Mouse (Mus musculus) midbrain, embryonic 14.5 days (tissue): ENCODE results near the gene Rita1. TPM values are rescaled to one million over a fixed set of nuclear protein-coding genes. Genes with fewer than 3 reads are reported as not detected.

ENCODE experiments used
- ATAC-seq: fragments of 200-750 bp; cut with Nextera tagmentation; 2 replicates; pipeline ENCODE4 v1.8.0; 2017; ENCODE audit warnings: moderate number of reproducible peaks, moderate library complexity; ENCODE audit not compliant: low FRiP score, low TSS enrichment
- DNase-seq: peaks from one replicate; pipeline ENCODE4 v3.0.0-alpha.2; 2015
- H3K27ac ChIP-seq: fragments of 300-500 bp; sonication (generic); replicated peaks from 2 replicates; pipeline ENCODE4 v1.5.1; 2014; ENCODE audit warnings: mild to moderate bottlenecking, low read depth, low read length, moderate library complexity
- H3K27me3 ChIP-seq: fragments of 300-500 bp; sonication (generic); 2 replicates; pipeline ENCODE4 v1.6.1; 2014; ENCODE audit warnings: low read length, control low read depth, mixed read lengths; ENCODE audit not compliant: control insufficient read depth, insufficient read depth
- H3K36me3 ChIP-seq: fragments of 300-500 bp; sonication (generic); 2 replicates; pipeline ENCODE4 v1.6.1; 2014; ENCODE audit warnings: low read length, control low read depth; ENCODE audit not compliant: control insufficient read depth, insufficient read depth
- H3K4me1 ChIP-seq: fragments of 300-500 bp; sonication (generic); 2 replicates; pipeline ENCODE4 v1.6.1; 2014; ENCODE audit warnings: mild to moderate bottlenecking, antibody characterized with exemption, low read length, control low read depth; ENCODE audit not compliant: control insufficient read depth, insufficient read depth
- H3K4me2 ChIP-seq: fragments of 300-500 bp; sonication (generic); 2 replicates; pipeline ENCODE4 v1.6.1; 2014; ENCODE audit warnings: mild to moderate bottlenecking, low read length, moderate library complexity
- H3K4me3 ChIP-seq: fragments of 300-500 bp; sonication (generic); replicated peaks from 2 replicates; pipeline ENCODE4 v1.5.1; 2014; ENCODE audit warnings: low read depth, low read length
- H3K9ac ChIP-seq: fragments of 300-500 bp; sonication (generic); replicated peaks from 2 replicates; pipeline ENCODE4 v1.6.1; 2014; ENCODE audit warnings: mild to moderate bottlenecking, low read length, moderate library complexity
- H3K9me3 ChIP-seq: fragments of 300-500 bp; sonication (generic); 2 replicates; pipeline ENCODE4 v1.6.1; 2016; ENCODE audit warnings: low read length, control low read depth, mixed read lengths; ENCODE audit not compliant: control insufficient read depth
- WGBS: fragments of 180-500 bp; shearing (Covaris S2); extraction: QIAGEN DNeasy Blood & Tissue Kit; methylation state at CpG from one replicate; pipeline ENCODE4 v1.1.7; 2014; 5-methylcytosine and 5-hydroxymethylcytosine counted together
- polyA plus RNA-seq: library from polyadenylated mRNA; unstranded; fragments of >200 nt; fragmentation: Nextera tagmentation; extraction: Ambion mirVana; gene quantifications from 2 replicates; pipeline ENCODE4 v1.2.1, GENCODE M21; 2014

Rita1 gene
- polyA plus RNA-seq, 1 experiment from 2014 or later: 20.6 TPM

DNA sequence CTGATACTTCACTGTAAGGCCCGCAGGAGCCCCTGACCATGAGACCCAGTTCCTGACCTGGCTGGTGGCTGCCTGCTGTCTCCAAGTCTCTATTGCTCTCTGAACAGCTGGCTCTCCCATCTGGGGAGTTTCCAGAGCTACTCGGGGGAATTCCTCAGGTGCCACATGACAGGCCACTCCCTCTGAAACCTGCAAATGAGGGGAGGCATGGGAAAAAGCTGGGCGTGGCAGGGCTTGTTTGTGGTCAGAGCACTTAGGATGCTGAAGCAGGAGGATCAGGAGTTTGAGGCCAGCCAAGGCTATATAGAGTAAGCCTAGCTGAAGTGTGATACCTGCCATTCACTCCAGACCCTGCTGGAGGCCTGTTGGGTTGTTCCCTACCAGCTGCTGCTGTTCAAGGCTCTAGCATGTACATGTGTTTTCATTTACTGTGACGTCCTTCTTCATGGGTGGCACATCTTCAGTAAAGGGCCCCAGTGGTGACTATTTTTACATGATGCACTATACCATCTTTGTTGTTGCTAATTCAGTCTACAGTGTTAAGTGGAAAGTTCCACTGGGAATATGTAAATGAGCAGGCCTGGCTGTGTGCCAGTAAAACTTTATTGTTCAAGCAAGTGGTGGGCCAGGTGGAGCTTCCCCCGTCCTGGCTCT is 9.9 kb upstream of the Rita1 start:
- DNase-seq: peak; percentile 35
- Histone ChIP-seq H3K27ac (no peak overlapping the region), H3K27me3 (no peaks in the 10 kb centered on the region), H3K9me3 (no peaks in the 10 kb centered on the region), H3K9ac (no peak overlapping the region), H3K4me3 (no peak overlapping the region), H3K4me1 (no peaks in the 10 kb centered on the region), H3K36me3 (peaks cover 90% of the 10 kb centered on the region), H3K4me2 (no peak overlapping the region)
- WGBS: 76% methylated on average over 5 of the region's 5 CpGs
- no peak for ATAC-seq

DNA sequence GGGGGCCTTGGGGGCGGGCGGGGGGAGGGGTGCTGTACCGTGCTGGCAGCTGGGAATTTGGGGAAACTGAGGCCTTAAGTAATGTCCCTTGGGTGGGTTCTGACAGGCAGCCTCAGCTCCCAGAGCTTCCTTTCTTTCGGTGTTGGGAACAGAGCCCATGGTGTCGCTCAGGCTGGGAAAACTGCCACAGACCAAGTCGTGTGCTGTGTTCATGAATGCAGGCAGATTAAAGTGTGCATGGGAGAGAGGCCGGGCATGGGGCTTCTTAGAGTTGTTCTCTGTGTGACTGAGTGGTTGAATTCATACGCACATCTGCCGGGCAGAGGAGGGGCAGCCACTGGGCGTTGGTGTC is 9.4 kb upstream of the Rita1 start:
- Histone ChIP-seq H3K4me1 (no peaks in the 10 kb centered on the region), H3K9me3 (no peaks in the 10 kb centered on the region), H3K9ac (no peak overlapping the region), H3K27ac (no peak overlapping the region), H3K4me3 (no peak overlapping the region), H3K4me2 (no peak overlapping the region), H3K27me3 (no peaks in the 10 kb centered on the region), H3K36me3 (peaks cover 90% of the 10 kb centered on the region)
- 91% methylated on average over 10 of the region's 10 CpGs for WGBS
- DNase-seq (no peak), ATAC-seq (no peak)

DNA sequence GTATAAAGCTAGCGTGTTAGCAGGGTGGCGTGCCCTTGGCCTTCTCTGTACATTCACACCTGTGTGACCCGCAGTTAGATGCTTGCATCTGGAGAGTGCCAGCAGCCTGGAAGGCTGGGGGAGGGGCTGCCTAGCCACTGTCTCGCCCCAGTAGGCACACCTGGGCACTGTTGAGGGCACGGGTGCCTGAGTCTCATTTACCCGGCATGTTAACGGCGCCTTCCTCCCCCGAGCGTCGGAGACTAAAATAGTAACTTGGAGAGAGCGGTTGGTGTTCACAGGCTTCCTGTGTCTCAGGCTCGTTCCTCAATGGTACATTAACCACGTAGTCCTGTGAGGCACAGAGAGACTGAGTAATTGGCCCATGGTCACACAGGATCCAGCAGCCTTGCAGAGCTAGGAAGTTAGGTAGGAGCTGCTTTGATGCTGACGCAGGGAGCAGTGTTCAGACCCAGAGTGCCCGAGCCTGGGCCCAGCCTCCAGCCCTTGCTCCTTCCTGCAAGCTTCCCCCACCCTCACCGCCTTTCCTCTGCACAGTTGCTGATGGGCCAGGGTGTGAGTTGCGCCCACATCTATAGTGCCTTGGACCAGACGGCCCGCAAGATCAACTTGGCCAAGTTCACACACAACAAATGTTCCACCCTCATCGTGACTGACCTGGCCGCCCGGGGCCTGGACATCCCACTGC is 8.8 kb upstream of the Rita1 start:
- H3K9ac ChIP-seq: no peak overlapping the region
- H3K4me1 ChIP-seq: no peaks in the 10 kb centered on the region
- H3K27me3 ChIP-seq: no peaks in the 10 kb centered on the region
- DNase-seq: no peak
- 96% methylated on average over 23 of the region's 23 CpGs for WGBS
- no peak overlapping the region for H3K27ac ChIP-seq
- H3K9me3 ChIP-seq: no peaks in the 10 kb centered on the region
- H3K36me3 ChIP-seq: peaks cover 89% of the 10 kb centered on the region
- H3K4me2 ChIP-seq: no peak overlapping the region
- H3K4me3 ChIP-seq: no peak overlapping the region
- peak; percentile 35; the same call in 1 of the 2 replicates for ATAC-seq

DNA sequence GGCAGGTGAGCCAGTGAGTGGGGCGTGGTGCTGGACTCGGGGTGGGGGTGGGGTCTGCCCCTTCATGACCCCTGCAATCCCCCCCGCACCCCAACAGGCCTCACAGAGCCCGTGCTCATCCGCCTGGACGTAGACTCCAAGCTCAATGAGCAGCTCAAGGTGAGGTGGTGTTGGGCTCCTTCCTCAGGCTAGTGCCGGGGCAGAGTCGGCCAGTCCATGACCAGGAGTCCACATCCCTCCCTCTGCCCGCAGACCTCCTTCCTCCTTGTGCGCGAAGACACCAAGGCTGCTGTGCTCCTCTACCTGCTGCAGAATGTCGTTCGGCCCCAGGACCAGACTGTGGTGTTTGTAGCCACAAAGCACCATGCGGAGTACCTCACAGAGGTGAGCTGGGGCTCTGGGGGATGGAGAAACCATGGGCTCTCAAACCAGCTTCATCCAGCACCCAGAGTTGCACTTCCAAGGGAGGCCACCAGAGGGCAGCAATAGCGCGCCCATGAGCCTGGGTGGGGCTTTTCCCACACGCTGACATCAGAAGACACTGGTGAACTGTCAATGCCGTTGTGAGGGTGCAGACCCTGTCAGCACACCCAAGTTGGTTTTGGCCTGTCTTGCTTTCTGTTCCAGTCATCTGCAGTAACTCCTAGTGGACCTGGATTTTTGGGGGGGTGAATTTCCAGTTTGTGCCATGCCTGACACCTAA is 8.1 kb upstream of the Rita1 start:
- H3K27ac ChIP-seq: no peak overlapping the region
- no peaks in the 10 kb centered on the region for H3K4me1 ChIP-seq
- H3K36me3 ChIP-seq: peaks cover 82% of the 10 kb centered on the region

DNA sequence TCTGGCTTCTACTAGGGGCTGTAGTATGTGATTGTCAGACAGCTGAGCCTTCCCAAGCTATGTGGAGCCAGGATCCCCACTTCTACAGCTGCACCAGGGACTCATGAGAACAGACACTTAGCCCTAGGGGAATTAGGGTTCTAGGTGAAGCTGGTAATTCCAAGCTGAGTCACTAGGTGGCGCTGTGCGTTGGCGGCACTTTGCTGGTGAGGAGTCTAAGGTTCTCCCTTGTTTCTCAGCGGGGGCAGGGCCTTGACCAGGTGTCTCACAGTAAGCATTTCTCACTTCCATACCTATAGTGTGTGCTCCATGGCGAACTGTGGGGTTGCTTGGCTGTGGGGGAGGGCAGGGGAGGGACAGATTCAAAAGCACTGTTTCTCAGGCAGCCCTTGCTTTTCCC is 6.8 kb upstream of the Rita1 start:
- DNase-seq (peak; percentile 69), ATAC-seq (no peak)
- no peak overlapping the region for H3K27ac ChIP-seq
- H3K4me2 ChIP-seq: no peak overlapping the region
- H3K4me3 ChIP-seq: no peak overlapping the region
- peaks cover 69% of the 10 kb centered on the region for H3K36me3 ChIP-seq
- WGBS: 14% methylated on average over 5 of the region's 5 CpGs
- H3K9ac ChIP-seq: no peak overlapping the region
- H3K4me1 ChIP-seq: no peaks in the 10 kb centered on the region
- no peaks in the 10 kb centered on the region for H3K9me3 ChIP-seq
- no peaks in the 10 kb centered on the region for H3K27me3 ChIP-seq

More for the DNA sequence above, 8.1 kb upstream of the Rita1 start:
- Histone ChIP-seq H3K9me3 (no peaks in the 10 kb centered on the region), H3K27me3 (no peaks in the 10 kb centered on the region), H3K4me3 (no peak overlapping the region), H3K4me2 (no peak overlapping the region), H3K9ac (no peak overlapping the region)
- WGBS: 71% methylated on average over 18 of the region's 18 CpGs
- DNase-seq: peak; percentile 89
- ATAC-seq: no peak

DNA sequence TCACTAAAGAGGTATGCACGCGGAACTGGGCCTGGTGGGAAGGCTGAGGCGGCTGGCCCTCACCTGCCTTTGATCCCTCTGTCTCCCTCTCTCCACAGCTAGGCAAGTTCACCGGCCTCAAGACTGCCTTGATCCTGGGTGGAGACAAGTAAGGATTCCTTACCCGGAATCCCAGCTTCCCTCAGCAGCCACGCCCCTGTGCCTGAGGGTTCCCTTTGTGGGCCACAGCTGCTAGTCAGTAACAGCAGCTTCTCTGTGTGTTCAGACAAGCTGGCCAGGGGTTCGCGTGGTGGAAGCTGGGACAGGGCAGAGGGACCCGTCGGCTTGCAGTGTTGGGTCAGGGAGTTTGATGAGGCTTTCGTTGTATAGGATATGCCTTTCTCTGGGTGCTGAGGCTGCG is 6.4 kb upstream of the Rita1 start:
- DNase-seq (no peak), ATAC-seq (no peak)
- Histone ChIP-seq H3K36me3 (peaks cover 64% of the 10 kb centered on the region), H3K9me3 (no peaks in the 10 kb centered on the region), H3K9ac (no peak overlapping the region), H3K27me3 (no peaks in the 10 kb centered on the region), H3K4me1 (0 out of 2 replicates have a peak, but pooled peaks cover 2% of the 10 kb centered on the region), H3K4me3 (no peak overlapping the region), H3K4me2 (no peak overlapping the region), H3K27ac (no peak overlapping the region)
- 93% methylated on average over 12 of the region's 12 CpGs for WGBS

DNA sequence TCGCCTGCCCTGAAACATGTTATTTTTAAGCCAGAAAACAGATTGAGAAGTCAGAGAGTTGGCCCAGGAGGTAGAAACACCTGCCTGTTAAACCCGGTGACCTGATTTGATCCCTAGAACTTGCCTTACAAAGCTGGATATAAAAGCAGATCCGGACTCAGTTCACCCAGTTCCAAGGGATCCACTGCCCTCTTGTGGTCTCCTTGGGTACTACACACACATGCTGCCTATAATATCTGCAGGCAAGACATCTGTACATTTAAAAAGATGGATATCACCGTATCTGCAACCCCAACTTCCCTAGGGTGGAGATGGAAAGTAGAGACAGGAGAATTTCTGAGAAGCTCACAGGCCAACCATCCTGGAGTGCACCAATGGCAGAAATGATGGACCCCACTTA is 3.5 kb upstream of the Rita1 start:
- Histone ChIP-seq H3K4me2 (no peak overlapping the region), H3K9ac (no peak overlapping the region), H3K4me1 (peaks cover 14% of the 10 kb centered on the region), H3K36me3 (peaks cover 41% of the 10 kb centered on the region), H3K4me3 (no peak overlapping the region), H3K27ac (no peak overlapping the region), H3K9me3 (no peaks in the 10 kb centered on the region), H3K27me3 (no peaks in the 10 kb centered on the region)
- WGBS: 96% methylated on average over 4 of the region's 4 CpGs
- ATAC-seq (no peak), DNase-seq (peak; percentile 50)

DNA sequence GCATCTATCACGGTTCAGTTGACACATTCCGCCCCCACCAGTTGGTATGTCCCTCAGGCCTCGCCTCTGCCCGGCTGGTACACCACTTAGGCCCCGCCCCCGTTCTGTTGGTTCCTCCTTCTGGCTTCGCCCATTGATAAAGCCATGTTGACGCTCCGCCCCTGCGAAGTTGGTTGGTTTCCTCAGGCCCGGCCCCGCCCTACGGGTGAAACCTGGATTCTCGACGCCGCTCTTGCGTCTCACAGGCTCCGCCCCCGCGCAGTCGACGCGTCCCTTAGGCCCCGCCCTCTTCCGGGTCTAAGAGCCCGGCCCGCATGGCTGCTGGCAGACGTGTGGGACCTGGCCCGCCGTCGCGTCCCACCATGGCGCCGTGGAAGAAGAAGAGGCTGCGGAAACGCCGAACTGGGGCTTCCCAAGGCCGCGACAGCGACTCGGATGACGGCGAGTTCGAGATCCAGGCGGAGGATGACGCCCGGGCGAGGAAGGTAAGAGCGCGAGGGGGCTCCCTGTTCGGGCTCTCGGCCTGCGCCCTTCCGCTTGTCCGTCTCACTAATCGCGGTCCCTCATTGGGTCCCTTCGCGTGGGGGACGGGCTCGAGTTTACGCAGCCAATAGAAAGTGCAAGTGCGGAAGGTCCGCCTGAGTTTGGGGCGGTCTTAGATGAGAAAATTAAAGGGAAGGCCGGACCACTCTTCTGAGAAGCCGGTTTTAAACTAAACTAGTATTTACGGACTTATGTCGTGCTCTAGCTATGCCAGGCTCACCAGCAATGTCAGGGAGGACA is 624 bp upstream of the Rita1 start:
- Histone ChIP-seq H3K4me1 (peaks cover 14% of the 10 kb centered on the region), H3K4me2 (peak overlapping the region; percentile 85), H3K9ac (peak overlapping the region; percentile 59), H3K27me3 (no peaks in the 10 kb centered on the region), H3K36me3 (peaks cover 21% of the 10 kb centered on the region), H3K9me3 (no peaks in the 10 kb centered on the region), H3K4me3 (peak overlapping the region; percentile 68), H3K27ac (peak overlapping the region; percentile 85)
- ATAC-seq (peak; percentile 95), DNase-seq (peak; percentile 100)
- under 1% methylated on average over 69 of the region's 69 CpGs for WGBS
